Mouse (Mus musculus) lung, adult 2 months (tissue): ENCODE measurements around the gene Nuf2. TPM values are rescaled to one million over a fixed set of nuclear protein-coding genes. Genes with fewer than 3 reads are reported as not detected.
A peak's percentile ranks its signal among the peaks of the same experiment; 100 is the strongest.
"Not testable (repeated sequence)": the region's sequence is repeated elsewhere in the genome, so short reads cannot be mapped to it uniquely, and the experiment has no call there.

Source experiments
- DNase-seq: peaks from one replicate; pipeline ENCODE4 v3.0.0; 2022
- H3K4me1 ChIP-seq: fragments of 200-500 bp; 2 replicates; pipeline ENCODE4 v1.6.1; 2011; ENCODE audit warnings: low read length; ENCODE audit not compliant: control insufficient read depth, insufficient read depth
- H3K4me3 ChIP-seq: fragments of 200-500 bp; replicated peaks from 2 replicates; pipeline ENCODE3; 2011; ENCODE audit warnings: low read depth, mild to moderate bottlenecking, control low read depth, low read length; ENCODE audit errors: extremely low read depth
- CTCF ChIP-seq: fragments of 200-500 bp; IDR thresholded peaks from 2 replicates; pipeline ENCODE4 v1.5.1; 2011; ENCODE audit warnings: mild to moderate bottlenecking, low read length, control low read depth; ENCODE audit not compliant: insufficient read depth
- POLR2A ChIP-seq: fragments of 200-500 bp; IDR thresholded peaks from 2 replicates; pipeline ENCODE4 v1.6.1; 2011; ENCODE audit warnings: low read depth, mild to moderate bottlenecking, control low read depth, low read length, borderline replicate concordance; ENCODE audit errors: extremely low read depth
- WGBS: fragments of 180-500 bp; shearing (Covaris S2); methylation state at CpG from one replicate; pipeline ENCODE4 v1.1.7; 2018; 5-methylcytosine and 5-hydroxymethylcytosine counted together
- polyA plus RNA-seq: library from polyadenylated mRNA; depleted of rRNA; stranded (reverse); fragments of >200 nt; gene quantifications from 2 replicates; pipeline ENCODE4 v1.2.3, GENCODE M21; 2012

Gene Nuf2
- polyA plus RNA-seq, 1 experiment, result 0.31 TPM

DNA sequence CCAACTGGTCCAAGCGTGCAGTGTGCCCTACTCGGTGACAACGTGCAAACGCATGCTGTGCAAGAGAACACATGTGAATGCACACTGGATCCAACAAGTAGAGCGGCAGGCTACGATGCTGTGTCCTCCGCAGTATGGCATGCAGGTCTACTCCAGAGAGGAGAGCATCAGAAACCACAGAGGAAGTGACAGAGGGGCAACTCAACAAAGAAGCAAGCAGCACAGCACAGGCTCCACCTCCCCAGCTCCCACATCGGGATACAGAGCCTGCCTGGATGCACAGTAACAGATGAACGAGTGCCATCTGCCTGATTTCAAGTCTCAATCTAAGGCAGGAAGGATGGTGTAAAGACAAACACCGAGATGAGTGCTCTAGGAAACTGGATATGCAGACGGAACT, 11.9 kb downstream of the Nuf2 start:
- no peaks in the 10 kb centered on the region for H3K4me1 ChIP-seq
- no peak overlapping the region for H3K4me3 ChIP-seq
- no peak for DNase-seq
- WGBS, result 86% methylated on average over 11 of the region's 11 CpGs
- no peak for TF ChIP-seq CTCF
- no peak for TF ChIP-seq POLR2A

DNA sequence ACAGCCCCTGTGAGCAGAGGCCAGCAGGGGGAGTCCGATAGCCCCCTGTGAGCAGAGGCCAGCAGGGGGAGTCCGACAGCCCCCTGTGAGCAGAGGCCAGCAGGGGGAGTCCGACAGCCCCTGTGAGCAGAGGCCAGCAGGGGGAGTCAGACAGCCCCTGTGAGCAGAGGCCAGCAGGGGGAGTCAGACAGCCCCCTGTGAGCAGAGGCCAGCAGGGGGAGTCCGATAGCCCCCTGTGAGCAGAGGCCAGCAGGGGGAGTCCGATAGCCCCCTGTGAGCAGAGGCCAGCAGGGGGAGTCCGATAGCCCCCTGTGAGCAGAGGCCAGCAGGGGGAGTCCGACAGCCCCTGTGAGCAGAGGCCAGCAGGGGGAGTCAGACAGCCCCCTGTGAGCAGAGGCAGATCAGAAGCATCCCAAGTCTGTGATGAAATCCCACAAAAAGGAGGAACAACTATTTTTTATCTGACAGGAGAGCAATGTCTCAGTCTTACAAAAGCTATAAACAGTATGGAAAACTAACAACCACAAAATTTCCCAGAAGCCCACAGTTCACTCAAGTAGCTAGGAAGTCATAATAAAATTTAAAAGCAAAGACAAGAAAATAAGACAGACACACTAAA, 13.3 kb downstream of the Nuf2 start:
- not testable (repeated sequence) for H3K4me1 ChIP-seq, DNase-seq, H3K4me3 ChIP-seq
- 77% methylated on average over 7 of the region's 7 CpGs for WGBS

- DNase-seq, result no peak
- WGBS, result 96% methylated on average over 8 of the region's 8 CpGs
Measured at GRCm38 (mm10) chr1:169517376-169517892, 13.8 kb downstream of the Nuf2 start.

GRCm38 (mm10) chr1:169506354-169506753, 24.9 kb downstream of the Nuf2 start:
- no peaks in the 10 kb centered on the region for H3K4me1 ChIP-seq
- no peak for DNase-seq
- H3K4me3 ChIP-seq, result no peak overlapping the region
- WGBS, result 87% methylated on average over 6 of the region's 6 CpGs
- no peak for TF ChIP-seq POLR2A
- TF ChIP-seq CTCF, result no peak

More at GRCm38 (mm10) chr1:169517376-169517892, 13.8 kb downstream of the Nuf2 start:
- no peaks in the 10 kb centered on the region for H3K4me1 ChIP-seq
- no peak overlapping the region for H3K4me3 ChIP-seq
- TF ChIP-seq POLR2A (no peak), CTCF (no peak)

DNA sequence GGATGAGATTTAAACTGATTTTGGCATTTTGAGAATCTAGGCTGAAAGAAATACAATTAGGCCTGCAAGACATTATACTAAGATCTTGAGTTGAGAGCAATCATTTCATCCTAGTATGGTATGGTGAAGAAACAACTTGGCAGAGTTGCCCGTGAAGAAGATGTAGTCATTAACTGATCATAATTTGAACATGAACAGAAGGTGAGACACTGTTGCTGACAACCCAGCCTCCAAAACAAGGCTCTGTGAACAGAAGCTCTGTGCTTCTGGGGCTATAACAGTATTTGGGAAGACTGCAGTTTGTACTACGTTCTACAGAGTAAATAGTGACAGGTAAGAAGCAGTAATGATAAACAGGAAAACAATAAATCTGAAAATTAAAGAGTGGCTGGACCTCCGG, 28.4 kb downstream of the Nuf2 start:
- no peaks in the 10 kb centered on the region for H3K4me1 ChIP-seq
- no peak for DNase-seq
- H3K4me3 ChIP-seq, result no peak overlapping the region
- 88% methylated on average over 3 of the region's 3 CpGs for WGBS
- TF ChIP-seq POLR2A, result no peak
- TF ChIP-seq CTCF, result no peak

- DNase-seq, result peak; percentile 8
- Histone ChIP-seq H3K4me3 (no peak overlapping the region), H3K4me1 (no peaks in the 10 kb centered on the region)
- TF ChIP-seq CTCF (peak; percentile 26; the same call in 1 of the 2 replicates), POLR2A (no peak)
- 53% methylated on average over 8 of the region's 8 CpGs for WGBS
Measured at GRCm38 (mm10) chr1:169495621-169496020, 35.6 kb downstream of the Nuf2 start.

DNA sequence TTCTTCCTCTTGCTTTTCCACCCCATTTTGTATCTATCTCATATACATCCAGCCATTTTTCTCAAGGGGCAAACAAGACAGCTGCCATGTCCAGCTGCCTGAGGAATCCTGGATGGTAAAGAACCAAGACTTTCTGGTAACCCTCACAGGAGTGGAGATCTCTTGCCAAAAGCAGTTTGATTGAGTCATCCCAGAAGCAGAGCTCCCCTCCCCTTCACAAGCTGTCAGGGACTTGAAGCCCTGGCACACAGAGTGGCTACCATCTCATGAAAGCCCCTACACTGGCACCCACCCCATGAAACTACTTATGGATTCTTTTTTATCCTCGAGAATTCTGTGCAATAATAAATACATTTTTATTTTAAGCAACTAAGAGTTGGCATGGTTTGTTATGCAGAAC, 39.7 kb downstream of the Nuf2 start:
- TF ChIP-seq CTCF (no peak), POLR2A (no peak)
- DNase-seq, result no peak
- Histone ChIP-seq H3K4me3 (no peak overlapping the region), H3K4me1 (no peaks in the 10 kb centered on the region)
- WGBS, result 63% methylated on average over 1 of the region's 1 CpGs

GRCm38 (mm10) chr1:169485408-169485885, 45.8 kb downstream of the Nuf2 start:
- TF ChIP-seq POLR2A, result no peak
- WGBS, result 51% methylated on average over 6 of the region's 6 CpGs
- no peak for DNase-seq

GRCm38 (mm10) chr1:169484565-169484964, 46.7 kb downstream of the Nuf2 start:
- H3K4me3 ChIP-seq, result no peak overlapping the region
- WGBS, result 78% methylated on average over 4 of the region's 4 CpGs
- TF ChIP-seq CTCF (no peak), POLR2A (no peak)
- DNase-seq, result no peak
- H3K4me1 ChIP-seq, result no peaks in the 10 kb centered on the region

More at GRCm38 (mm10) chr1:169485408-169485885, 45.8 kb downstream of the Nuf2 start:
- no peak overlapping the region for H3K4me3 ChIP-seq
- H3K4me1 ChIP-seq, result no peaks in the 10 kb centered on the region

DNA sequence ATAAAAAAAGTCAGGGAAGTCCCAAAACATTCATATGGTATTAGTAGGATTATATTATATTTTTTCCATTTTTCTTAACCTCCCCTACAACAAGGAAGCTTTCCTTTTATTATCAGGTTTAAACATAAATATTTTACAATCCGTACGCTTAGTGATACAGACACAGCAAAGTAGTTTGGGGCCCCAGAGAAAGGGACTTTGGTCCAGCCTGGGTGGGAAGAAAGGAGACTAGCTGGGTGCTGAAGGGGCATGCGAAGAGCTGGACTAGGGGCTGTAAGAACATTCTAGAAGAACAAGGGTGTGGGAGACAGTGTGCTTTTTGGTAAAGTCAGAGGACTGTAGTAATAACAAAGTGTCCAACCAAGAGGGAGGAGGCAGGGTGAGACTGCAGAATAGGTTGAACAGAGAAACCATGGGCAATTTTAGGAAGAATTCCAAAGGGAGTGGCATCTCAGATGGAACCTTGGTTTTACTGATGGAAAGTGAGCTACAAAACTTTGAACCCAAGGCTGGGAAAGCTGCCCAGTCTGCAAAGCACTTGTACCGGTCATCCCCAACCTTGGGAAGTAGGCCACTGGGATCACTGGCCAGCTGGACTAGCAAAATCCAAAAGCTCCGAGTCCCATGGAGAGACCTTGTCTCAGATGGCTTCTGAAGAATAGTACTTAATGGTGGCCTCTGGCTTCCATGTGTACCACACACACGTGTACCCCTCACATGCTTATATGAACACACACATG, 48.5 kb downstream of the Nuf2 start:
- DNase-seq, result no peak
- no peak overlapping the region for H3K4me3 ChIP-seq
- 86% methylated on average over 6 of the region's 6 CpGs for WGBS
- TF ChIP-seq POLR2A (no peak), CTCF (no peak)
- no peaks in the 10 kb centered on the region for H3K4me1 ChIP-seq
